Mouse (Mus musculus) CD4-positive, CD25-positive, alpha-beta regulatory T cell, adult 4 months (primary cell): ENCODE results near the gene Nutm2. TPM values are rescaled to one million over a fixed set of nuclear protein-coding genes. Genes with fewer than 3 reads are reported as not detected.
A peak's percentile ranks its signal among the peaks of the same experiment; 100 is the strongest.
"Not testable (repeated sequence)": the region's sequence is repeated elsewhere in the genome, so short reads cannot be mapped to it uniquely, and the experiment has no call there.

Source experiments
- ATAC-seq: one replicate; pipeline ENCODE4 v1.8.0; 2017
- polyA plus RNA-seq, 2 experiments: library from polyadenylated mRNA; unstranded; fragments of 100-300 nt; shearing (Covaris generic); gene quantifications; one replicate each; pipeline ENCODE4 v1.2.1; 2017

Gene Nutm2
- polyA plus RNA-seq, result not detected

DNA sequence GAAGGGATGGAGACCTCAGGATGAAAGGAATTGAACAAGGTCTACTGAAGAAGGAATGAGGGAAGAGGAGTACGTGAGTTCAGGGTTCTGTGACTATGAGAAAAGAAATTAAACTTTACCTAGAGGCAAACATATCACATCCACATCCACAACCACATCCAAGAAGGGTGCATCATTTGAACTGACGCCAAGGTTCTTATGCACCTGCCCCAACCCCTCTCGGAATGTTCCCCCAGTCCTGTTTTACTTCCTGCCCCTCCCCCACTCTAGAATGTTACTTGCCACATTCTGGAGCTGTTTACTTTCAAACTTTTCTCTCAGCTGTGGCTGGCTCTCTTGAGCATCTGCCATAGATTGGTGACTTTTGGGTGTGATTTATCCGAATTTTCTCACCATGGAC is at the start of gene Nutm2:
Gene Nutm2 (plus strand): TSS at position 301 of the 400 bp plus-strand sequence.
- ATAC-seq, result no peak

DNA sequence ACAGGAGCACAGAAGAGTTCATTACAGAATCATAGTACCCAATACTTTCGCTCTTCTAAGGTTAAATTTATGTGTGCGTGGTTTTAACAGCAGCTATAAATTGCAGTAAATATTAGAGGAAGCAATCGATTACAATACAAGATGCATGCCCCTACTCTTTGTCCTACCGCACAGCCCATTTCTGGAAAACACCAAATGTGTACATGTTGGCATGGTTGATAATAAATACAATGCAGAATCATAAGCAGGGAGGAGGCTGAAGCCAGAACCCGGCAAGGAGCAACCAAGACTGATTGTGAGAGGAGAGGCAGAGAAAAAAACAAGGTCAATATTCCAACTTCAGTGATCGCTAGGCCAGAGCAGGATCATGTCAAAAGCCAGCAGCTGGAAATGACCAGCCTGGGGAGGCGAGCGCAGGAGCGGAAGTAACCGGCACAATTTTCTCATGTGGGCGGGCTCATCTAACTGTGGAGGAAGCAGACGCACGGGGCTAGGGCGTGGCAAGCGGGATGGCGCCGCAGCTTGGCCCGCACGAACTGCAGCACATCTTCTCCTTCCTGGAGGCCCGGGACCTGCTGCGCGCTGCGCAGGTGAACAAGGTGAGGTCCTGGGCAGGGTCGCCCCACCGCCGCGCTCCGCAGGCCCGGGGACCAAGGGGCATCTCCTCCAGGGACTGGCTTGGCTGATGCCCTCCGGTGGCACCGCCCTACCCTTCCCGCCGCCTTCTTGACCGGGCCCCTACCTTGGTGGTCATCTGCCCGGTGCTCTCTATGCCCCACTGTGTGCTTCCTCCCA is 49.5 kb upstream of the Nutm2 start, which contains the start of gene Fbxw17:
Gene Fbxw17 (plus strand): TSS at position 476 of the 795 bp plus-strand sequence.
- peak; percentile 97 for ATAC-seq

DNA sequence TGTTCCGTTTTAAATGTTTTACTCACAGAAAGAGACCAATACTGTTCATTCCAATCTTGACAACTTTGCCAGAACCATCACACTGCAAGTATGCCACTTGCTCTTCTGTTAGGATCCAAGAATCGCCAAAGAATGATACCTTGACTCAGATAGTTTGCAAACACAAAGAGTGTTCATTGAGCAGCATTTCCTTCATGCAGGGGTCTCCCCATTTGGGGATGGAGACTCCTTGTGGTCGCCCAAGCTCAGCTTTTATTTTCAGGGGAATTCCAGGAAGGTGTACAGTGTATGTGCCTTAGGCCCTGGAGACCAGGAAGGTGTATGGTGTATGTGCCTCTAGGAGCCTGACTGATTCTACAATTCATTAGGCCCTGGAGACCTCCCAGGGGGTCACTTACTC is 48.7 kb upstream of the Nutm2 start:
- ATAC-seq, result no peak

DNA sequence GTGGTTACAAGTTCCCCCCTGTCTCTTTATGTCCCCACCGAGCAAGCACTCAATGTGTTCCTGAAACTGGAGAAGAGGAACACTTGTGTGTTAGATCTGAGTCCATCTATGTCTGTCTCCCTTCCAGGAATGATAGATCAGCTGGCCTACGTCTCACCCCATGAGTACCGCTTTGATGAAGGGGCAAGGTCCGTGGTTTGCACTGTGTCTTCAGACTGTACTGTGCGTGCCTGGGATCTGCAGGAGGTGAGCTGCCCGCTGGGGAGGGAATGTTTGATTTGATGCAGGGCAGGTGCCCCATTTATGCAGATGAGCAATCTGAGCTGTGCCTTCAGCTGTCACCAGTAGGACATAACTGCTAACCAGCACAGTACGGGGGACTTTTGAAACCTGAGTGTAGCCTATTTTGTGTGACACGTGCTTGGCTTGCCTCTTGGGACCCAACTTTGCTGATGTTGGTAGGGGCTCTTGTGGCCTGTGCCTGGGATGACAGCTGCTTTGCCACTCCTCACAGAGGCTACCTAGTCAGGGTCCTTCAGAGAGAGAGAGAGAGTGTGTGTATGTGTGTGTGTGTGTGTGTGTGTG is 43.4 kb upstream of the Nutm2 start:
- ATAC-seq, result no peak

DNA sequence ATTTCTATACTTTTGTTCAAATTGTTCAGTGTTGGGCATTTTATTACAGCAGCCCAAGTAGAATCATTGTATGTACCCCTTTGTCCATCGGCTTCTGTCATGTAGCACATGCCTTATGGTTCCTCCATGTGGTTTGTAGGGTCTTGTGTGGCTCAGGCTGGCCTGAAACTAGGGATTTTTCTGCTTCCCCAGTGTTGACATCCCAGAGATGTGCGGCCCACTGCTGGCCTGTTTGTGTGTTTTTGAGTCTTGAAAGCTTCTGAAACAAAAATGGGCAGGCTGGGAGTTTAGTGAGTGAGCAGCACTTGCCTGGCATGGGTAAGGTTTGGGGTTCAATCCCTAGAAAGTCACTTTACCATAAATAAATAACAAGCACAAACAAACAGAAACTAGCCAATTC is 42.6 kb upstream of the Nutm2 start:
- no peak for ATAC-seq

DNA sequence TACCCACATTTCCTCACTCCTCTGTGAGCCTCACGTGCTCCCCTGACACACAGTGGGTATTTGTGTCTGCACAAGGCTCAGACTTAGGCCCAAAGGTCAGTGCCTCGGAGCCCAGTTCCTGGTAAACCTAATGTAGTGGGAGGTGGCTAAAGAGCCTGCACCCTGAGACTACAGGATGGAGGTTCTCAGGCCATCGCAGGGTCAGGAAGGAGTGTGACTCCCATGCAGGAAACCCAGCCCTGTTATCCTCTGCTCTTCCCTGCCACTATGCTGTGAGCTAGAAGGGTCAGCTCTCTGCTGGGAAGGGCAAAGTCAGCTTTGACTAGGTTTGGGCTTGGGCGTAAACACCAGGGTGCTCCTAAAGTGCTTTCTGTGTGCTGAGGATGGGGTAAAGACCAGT is 40.4 kb upstream of the Nutm2 start:
- no peak for ATAC-seq

DNA sequence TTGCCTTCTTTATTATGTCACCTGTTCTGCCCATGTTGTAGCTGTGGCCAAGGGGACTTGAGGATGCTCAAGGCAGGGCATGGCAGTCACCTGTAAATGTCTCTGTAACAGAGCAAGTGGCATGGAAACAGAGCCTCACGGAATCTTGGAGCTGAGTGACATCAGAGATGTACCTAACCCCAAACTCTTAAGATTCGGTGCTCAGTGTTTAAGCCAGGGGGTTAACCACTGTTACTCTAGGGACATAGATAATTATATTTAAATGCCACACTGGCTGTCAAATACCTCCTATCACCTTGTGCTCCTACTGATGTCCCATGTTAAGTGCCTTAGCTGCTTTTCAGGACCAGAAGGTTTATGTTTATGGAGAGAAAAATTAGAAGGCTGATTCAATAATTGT is 23.3 kb upstream of the Nutm2 start, which contains the start of gene Gm47429:
Gene Gm47429 (minus strand): TSS at position 101 of the 400 bp plus-strand sequence.
- ATAC-seq, result no peak

DNA sequence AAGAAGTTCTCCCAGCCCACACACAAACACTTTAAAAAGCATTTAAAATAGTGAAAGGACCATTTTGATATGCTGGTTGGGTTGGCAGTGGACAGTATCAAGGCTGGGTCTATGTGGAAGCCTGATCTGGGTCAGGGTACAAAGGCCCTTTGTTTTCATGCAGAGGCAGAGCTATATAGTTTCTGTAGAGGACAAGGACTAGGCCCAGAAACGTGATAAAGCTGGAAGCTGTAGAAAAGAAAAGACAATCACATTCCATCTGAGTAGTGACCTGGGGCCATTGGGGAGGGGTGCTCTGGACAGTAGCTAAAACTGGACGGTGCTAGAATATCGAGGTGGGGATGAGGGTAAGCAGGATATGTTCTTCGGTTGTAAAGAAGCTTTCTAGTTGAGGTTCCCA is 21.8 kb upstream of the Nutm2 start:
- ATAC-seq, result no peak

DNA sequence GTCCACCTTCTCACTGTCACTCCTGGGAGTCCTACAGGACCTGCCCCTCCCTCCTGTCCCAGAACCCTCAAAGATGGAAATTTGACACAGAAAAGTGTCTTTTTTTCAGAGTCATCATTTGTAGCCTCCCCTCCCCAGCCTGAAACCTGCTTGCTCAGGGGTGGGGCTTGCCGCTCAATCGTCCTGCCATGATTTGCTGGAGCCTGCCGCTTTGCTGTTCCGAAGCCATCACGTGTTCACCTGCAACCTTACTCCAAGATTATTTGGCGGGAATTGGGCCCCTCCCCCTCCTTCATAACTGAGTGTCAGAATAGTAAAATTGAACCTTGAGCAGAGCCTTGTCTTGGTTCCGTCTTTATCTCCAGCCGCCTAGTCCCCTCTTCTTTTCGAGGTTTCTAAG is 14.8 kb upstream of the Nutm2 start:
- ATAC-seq, result not testable (repeated sequence)

DNA sequence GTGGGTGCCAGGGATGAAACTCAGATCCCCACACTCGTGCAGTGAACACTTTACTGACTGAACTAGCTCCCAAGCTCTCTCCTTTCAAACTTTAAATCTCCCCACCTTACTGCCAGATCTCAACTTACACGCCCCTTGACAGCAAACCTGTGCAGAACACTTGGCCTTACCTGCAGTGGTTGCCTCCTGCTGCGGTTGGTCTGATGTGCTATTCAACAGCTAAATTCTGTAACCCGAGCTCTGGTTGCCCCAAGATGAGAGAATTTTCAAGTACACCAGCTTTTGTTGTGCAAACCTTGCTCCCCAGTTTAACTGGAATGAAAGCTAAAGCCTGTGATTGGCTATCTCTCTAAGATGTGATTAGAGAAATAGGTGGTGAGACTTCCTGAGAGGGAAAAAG is 13.7 kb upstream of the Nutm2 start:
- ATAC-seq, result no peak

DNA sequence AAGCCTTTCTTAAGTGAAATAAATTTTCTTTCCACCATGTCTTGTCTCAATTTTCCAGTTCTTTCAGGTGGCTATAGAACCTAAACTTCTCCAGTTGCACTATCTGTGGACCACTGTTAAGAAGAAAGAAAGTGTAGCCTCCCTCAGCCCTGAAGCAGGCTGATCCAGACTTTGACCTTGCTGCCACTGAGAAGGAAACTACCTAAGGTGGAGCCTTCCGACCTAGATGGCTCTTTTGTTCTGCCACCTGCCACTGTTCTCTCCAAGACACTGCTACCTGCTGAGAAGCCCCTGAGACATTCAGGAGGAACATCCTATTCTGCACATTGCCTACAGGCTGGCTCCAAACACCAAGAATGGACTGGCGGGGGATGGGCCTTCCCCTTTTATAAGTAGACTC is 6.7 kb upstream of the Nutm2 start:
- not testable (repeated sequence) for ATAC-seq

DNA sequence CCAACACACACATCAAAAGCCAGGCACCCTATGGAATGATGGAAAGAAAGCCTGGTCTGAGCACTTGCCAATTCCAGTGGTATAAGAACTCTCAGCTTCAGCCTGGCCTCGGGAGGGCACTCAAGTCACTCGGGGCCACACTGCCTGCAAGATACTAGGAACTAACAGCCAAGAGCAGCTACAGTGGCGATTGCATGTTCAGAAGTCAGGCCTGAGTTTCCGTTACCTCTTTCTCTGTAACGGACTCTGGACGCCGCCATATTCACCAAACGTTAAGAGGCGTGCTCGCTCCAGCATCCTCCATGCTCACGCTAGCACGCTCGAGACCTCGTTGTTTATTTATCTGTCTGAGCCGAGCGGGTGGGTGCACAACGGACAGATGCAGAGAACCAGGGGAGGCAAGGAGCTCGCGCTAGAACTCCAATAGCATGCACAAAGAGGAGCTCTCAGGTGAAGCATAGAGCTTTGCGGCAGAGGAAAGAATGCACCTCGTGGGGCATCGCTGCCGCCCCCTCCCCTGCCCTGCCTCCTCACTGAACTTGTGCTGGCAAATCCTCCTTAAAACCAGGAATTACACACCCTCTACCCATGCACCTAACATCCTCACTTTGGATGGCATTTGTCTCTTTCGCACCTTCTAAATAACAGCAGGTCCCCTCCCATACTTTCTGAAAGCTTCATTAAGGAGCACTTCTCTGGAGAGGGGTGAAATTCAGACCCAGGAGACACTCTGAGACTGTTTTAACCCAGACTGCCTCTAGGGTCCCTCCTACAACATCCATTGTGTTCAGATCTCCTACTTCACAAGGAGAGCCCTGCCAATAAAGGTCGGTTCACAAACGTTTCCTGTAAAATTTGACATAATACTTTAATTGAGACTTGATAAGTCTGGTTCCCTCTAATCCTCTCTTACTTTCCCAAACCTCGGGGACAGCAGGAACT is 2.2 kb upstream of the Nutm2 start:
- no peak for ATAC-seq

DNA sequence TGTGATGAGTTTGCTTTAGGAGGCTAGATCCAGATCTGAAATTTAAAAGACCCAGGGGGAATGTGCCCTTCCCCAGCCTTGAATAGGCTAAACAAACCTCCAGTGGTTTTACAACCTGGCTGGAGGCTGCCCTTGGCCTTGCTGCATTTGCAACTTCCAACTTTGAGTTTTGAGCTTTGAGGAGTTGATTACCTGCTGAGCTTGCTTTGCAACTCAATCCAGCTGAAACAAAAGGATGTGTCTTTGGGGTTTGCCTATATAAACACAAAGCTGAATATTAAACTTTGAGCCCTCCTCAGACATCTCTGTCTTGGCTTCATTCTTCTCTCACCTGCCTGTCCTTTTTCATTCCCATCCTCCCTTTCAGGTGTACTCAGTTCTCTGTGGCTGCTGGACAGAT is 21.4 kb downstream of the Nutm2 start:
- not testable (repeated sequence) for ATAC-seq

DNA sequence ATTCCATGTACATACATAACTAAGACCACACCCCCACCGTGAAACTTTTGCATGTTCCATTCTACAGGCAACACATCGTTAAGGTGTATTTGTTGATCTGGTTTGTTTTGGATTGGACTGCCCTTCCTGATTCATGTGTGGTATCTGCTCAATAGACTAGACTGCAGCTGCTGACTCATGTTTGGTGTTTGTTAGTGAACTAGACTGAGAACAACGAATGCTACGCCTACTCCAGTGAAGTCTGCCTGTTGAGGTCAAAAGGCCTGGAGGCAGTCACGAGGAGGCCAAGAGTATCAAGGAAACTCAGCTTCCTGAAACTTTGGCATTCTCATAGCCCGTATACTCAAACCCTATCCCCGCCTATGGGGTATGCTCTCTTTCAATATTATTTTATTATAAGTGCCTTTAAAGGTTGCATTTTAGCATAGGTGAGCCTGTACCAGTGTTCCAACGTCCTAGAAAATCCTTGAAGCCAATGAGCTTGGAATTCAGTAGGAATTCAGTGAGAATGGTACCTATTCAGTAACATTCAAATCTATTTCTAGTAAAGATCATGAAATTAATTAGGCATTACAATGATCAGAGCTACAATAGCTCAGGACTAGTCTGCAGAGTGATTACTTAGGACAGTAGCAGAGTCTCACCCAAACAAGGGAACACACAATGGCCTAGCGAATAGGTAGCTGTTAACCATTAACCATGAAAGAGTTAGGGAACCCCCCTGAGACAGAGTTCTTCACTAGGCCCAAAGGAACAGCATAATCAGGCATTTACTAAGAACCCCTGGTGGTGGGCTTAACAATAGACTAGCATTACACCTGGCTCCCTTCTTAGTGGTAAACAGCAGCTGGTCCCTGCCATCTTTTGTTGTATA is 43.6 kb downstream of the Nutm2 start:
- ATAC-seq, result not testable (repeated sequence)

Other genes with a start within 250 kb of the Nutm2 start
- gene Gm906, start 217.0 kb upstream of the Nutm2 start, polyA plus RNA-seq, result not detected
- 10 to 100 TPM; 24.7 to 43.6 TPM for gene Fbxw17, start 49.4 kb upstream of the Nutm2 start, polyA plus RNA-seq
- gene Gm47429, start 23.4 kb upstream of the Nutm2 start, polyA plus RNA-seq, result not detected
- not detected for gene Gm904, start 175.9 kb downstream of the Nutm2 start, polyA plus RNA-seq
- not detected for gene Gm8765, start 231.0 kb downstream of the Nutm2 start, polyA plus RNA-seq